Mouse (Mus musculus) stomach, postnatal 0 days (tissue): Measurements from ENCODE around the gene Olfr153. TPM values are rescaled to one million over a fixed set of nuclear protein-coding genes. Genes with fewer than 3 reads are reported as not detected.
"Not testable (repeated sequence)": the region's sequence is repeated elsewhere in the genome, so short reads cannot be mapped to it uniquely, and the experiment has no call there.

ENCODE experiments used
- ATAC-seq: fragments of 200-750 bp; cut with Nextera tagmentation; 2 replicates; pipeline ENCODE4 v1.8.0; 2017; ENCODE audit not compliant: low FRiP score, low TSS enrichment
- DNase-seq: peaks from one replicate; pipeline ENCODE4 v3.0.0-alpha.2; 2016; ENCODE audit warnings: low spot score
- H3K27ac ChIP-seq: fragments of 300-500 bp; sonication (generic); replicated peaks from 2 replicates; pipeline ENCODE4 v1.5.1; 2014; ENCODE audit warnings: mild to moderate bottlenecking, control low read depth
- H3K27me3 ChIP-seq: fragments of 300-500 bp; sonication (generic); 2 replicates; pipeline ENCODE4 v1.6.1; 2014; ENCODE audit warnings: low read length; ENCODE audit not compliant: control insufficient read depth, insufficient read depth
- H3K36me3 ChIP-seq: fragments of 300-500 bp; sonication (generic); 2 replicates; pipeline ENCODE4 v1.6.1; 2014; ENCODE audit warnings: low read length, mixed read lengths; ENCODE audit not compliant: control insufficient read depth, insufficient read depth
- H3K4me1 ChIP-seq: fragments of 300-500 bp; sonication (generic); replicated peaks from 2 replicates; pipeline ENCODE4 v1.6.1; 2014; ENCODE audit warnings: antibody characterized with exemption; ENCODE audit not compliant: control insufficient read depth, insufficient read depth
- H3K4me2 ChIP-seq: fragments of 300-500 bp; sonication (generic); replicated peaks from 2 replicates; pipeline ENCODE4 v1.6.1; 2014; ENCODE audit warnings: low read depth, mild to moderate bottlenecking, control low read depth, moderate library complexity
- H3K4me3 ChIP-seq: fragments of 300-500 bp; sonication (generic); 2 replicates; pipeline ENCODE4 v1.5.1; 2014; ENCODE audit warnings: low read depth, low read length, control low read depth
- H3K9ac ChIP-seq: fragments of 300-500 bp; sonication (generic); 2 replicates; pipeline ENCODE4 v1.6.1; 2014; ENCODE audit warnings: mild to moderate bottlenecking, low read length, control low read depth, mixed read lengths
- H3K9me3 ChIP-seq: fragments of 300-500 bp; sonication (generic); 2 replicates; pipeline ENCODE4 v1.6.1; 2016; ENCODE audit warnings: low read length; ENCODE audit not compliant: control insufficient read depth
- CTCF ChIP-seq: IDR thresholded peaks from 2 replicates; pipeline ENCODE4 v1.5.1; 2016; ENCODE audit warnings: antibody characterized with exemption, low read depth, mild to moderate bottlenecking, moderate library complexity
- EP300 ChIP-seq: optimal IDR thresholded peaks from 2 replicates; pipeline ENCODE3; 2016; ENCODE audit warnings: antibody characterized with exemption
- WGBS: fragments of 180-500 bp; shearing (Covaris S2); extraction: QIAGEN DNeasy Blood & Tissue Kit; methylation state at CpG from one replicate; pipeline ENCODE4 v1.1.7; 2014; 5-methylcytosine and 5-hydroxymethylcytosine counted together
- polyA plus RNA-seq: library from polyadenylated mRNA; unstranded; fragments of >200 nt; fragmentation: Nextera tagmentation; extraction: Ambion mirVana; gene quantifications from 2 replicates; pipeline ENCODE4 v1.2.1, GENCODE M21; 2015

The Olfr153 gene
- polyA plus RNA-seq, 1 experiment from 2014 or later, result not detected

DNA sequence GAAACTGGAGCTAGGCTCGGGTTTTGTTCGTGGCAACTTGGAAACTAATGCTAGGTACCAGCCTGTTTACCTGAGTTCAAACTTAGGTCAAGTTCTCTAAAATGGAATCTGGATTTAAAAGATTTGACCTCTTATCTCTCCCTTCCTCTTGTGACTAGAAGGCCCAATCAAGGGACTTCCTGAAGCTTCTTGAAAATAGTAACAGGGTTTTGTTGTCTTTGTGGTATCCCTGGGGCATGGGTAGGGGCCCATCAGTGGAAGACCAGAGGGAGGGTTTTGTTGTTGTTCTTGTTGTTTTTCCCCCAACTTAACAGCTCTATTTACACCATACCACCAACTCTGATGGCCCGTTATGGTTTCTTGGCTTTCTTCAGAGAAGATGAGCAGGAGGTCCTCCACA lies 15.0 kb upstream of the Olfr153 start:
- Histone ChIP-seq H3K27ac (no peak overlapping the region), H3K9ac (no peak overlapping the region), H3K27me3 (no peaks in the 10 kb centered on the region), H3K36me3 (no peaks in the 10 kb centered on the region), H3K4me2 (no peak overlapping the region), H3K4me3 (no peak overlapping the region), H3K9me3 (no peaks in the 10 kb centered on the region), H3K4me1 (no peaks in the 10 kb centered on the region)
- ATAC-seq (no peak), DNase-seq (no peak)
- 80% methylated on average over 3 of the region's 3 CpGs for WGBS
- no peak for TF ChIP-seq EP300
- no peak for TF ChIP-seq CTCF

DNA sequence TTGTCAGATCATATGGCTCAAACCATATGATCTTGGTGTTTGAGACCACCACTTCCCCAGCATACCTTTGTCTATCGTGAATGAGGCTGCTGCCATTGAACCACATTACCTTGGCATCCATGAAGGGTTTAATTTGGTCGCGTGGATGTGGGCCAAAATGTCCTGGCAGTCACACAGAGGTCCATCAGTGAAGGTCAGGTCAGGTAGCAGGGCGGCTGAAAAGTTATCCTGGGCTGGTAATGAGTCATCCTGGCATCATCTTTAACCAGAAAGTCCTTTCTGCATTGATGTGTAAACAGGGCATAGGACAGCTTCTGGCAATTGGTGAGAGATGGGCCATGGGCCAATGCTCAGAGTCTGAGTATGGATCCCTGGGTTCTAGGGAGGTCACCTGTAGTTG lies 10.9 kb upstream of the Olfr153 start:
- ATAC-seq (no peak), DNase-seq (no peak)
- Histone ChIP-seq H3K4me1 (no peaks in the 10 kb centered on the region), H3K4me2 (no peak overlapping the region), H3K27ac (no peak overlapping the region), H3K4me3 (no peak overlapping the region), H3K9me3 (no peaks in the 10 kb centered on the region), H3K36me3 (no peaks in the 10 kb centered on the region), H3K9ac (no peak overlapping the region), H3K27me3 (no peaks in the 10 kb centered on the region)
- WGBS, result 85% methylated on average over 4 of the region's 4 CpGs
- TF ChIP-seq EP300, result no peak
- TF ChIP-seq CTCF, result no peak

- not testable (repeated sequence) for H3K27ac ChIP-seq, ATAC-seq, H3K9ac ChIP-seq, H3K4me3 ChIP-seq, H3K36me3 ChIP-seq, H3K9me3 ChIP-seq, H3K4me1 ChIP-seq, H3K27me3 ChIP-seq, H3K4me2 ChIP-seq
- peak; percentile 14 for DNase-seq
- 27% methylated on average over 38 of the region's 39 CpGs for WGBS
These were observed 5.5 kb upstream of the Olfr153 start for GRCm38 (mm10) chr2:87525899-87526616.

GRCm38 (mm10) chr2:87534826-87535225 lies 3.2 kb downstream of the Olfr153 start:
- H3K9me3 ChIP-seq, result no peaks in the 10 kb centered on the region
- WGBS, result 59% methylated on average over 2 of the region's 2 CpGs
- H3K4me1 ChIP-seq, result no peaks in the 10 kb centered on the region
- H3K4me2 ChIP-seq, result no peak overlapping the region
- TF ChIP-seq EP300, result no peak
- no peak for TF ChIP-seq CTCF
- H3K36me3 ChIP-seq, result no peaks in the 10 kb centered on the region
- no peak overlapping the region for H3K27ac ChIP-seq
- no peak overlapping the region for H3K9ac ChIP-seq
- ATAC-seq (no peak), DNase-seq (no peak)
- H3K4me3 ChIP-seq, result no peak overlapping the region
- no peaks in the 10 kb centered on the region for H3K27me3 ChIP-seq

DNA sequence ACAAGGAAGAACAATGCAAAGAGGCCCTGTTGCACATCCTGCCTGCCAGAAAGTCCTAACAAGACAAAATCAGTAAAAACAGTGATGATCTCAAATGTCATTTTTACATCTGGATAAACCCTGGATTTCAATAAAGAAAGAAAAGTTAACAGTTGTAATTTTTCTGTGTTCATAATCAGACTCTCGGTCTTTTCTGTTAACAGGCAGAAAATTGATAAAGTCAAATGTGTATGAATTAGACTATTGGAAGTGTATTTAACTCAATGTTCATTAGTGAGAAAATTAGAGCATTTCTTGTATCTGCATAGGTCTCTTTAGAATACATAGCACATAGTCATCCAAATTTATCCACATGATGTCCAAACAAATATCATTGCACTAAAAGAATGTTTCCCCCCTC lies 13.8 kb downstream of the Olfr153 start, which contains the start of gene Olfr1128:
Gene Olfr1128, minus strand, starts transcription at position 101 of the 400 bp plus-strand sequence.
- DNase-seq (no peak), ATAC-seq (no peak)
- 90% methylated on average over 1 of the region's 1 CpGs for WGBS
- no peak for TF ChIP-seq EP300
- TF ChIP-seq CTCF, result no peak
- no peak within 1 kb of the TSS for H3K27ac ChIP-seq
- H3K9ac ChIP-seq, result no peak within 1 kb of the TSS
- no peak within 1 kb of the TSS for H3K4me2 ChIP-seq
- H3K27me3 ChIP-seq, result no peaks in the 10 kb centered on the region
- no peak within 1 kb of the TSS for H3K4me3 ChIP-seq
- H3K36me3 ChIP-seq, result no peaks in the 10 kb centered on the region
- no peaks in the 10 kb centered on the region for H3K9me3 ChIP-seq
- H3K4me1 ChIP-seq, result no peaks in the 10 kb centered on the region

GRCm38 (mm10) chr2:87573602-87574001 lies 42.0 kb downstream of the Olfr153 start, which contains the start of gene Olfr1129:
Olfr1129 (plus strand) TSS chr2:87573902.
- not testable (repeated sequence) for H3K4me1 ChIP-seq, H3K4me2 ChIP-seq, ATAC-seq, H3K9me3 ChIP-seq, H3K36me3 ChIP-seq, H3K27me3 ChIP-seq, DNase-seq, H3K4me3 ChIP-seq, H3K27ac ChIP-seq, H3K9ac ChIP-seq
- 62% methylated on average over 1 of the region's 1 CpGs for WGBS

Other genes starting within 250 kb of the Olfr153 start
- not detected in 2 replicates for gene Olfr1118, start 224.2 kb upstream of the Olfr153 start, polyA plus RNA-seq
- not detected in 2 replicates for gene Olfr1120, start 177.0 kb upstream of the Olfr153 start, polyA plus RNA-seq
- gene Olfr1121, start 161.9 kb upstream of the Olfr153 start, polyA plus RNA-seq, result not detected in 2 replicates
- gene Olfr1122, start 145.9 kb upstream of the Olfr153 start, polyA plus RNA-seq, result not detected in 2 replicates
- gene Olfr1123, start 115.2 kb upstream of the Olfr153 start, polyA plus RNA-seq, result not detected in 2 replicates
- gene Olfr1124, start 101.5 kb upstream of the Olfr153 start, polyA plus RNA-seq, result 0.05 TPM in 1 of 2 replicates, not detected in the other
- not detected in 2 replicates for gene Olfr1126, start 77.8 kb upstream of the Olfr153 start, polyA plus RNA-seq
- not detected in 2 replicates for gene Pramel7, start 34.7 kb upstream of the Olfr153 start, polyA plus RNA-seq
- not detected in 2 replicates for gene Pramel6, start 25.2 kb upstream of the Olfr153 start, polyA plus RNA-seq
- gene Olfr1128, start 13.7 kb downstream of the Olfr153 start, polyA plus RNA-seq, result not detected in 2 replicates
- not detected in 2 replicates for gene Olfr1129, start 42.1 kb downstream of the Olfr153 start, polyA plus RNA-seq
- not detected in 2 replicates for gene Olfr1130, start 74.4 kb downstream of the Olfr153 start, polyA plus RNA-seq
- not detected in 2 replicates for gene Olfr1131, start 95.3 kb downstream of the Olfr153 start, polyA plus RNA-seq
- not detected in 2 replicates for gene Olfr1132, start 105.7 kb downstream of the Olfr153 start, polyA plus RNA-seq
- gene Olfr1133, start 115.6 kb downstream of the Olfr153 start, polyA plus RNA-seq, result not detected in 2 replicates
- not detected in 2 replicates for gene Olfr1134, start 126.7 kb downstream of the Olfr153 start, polyA plus RNA-seq
- not detected in 2 replicates for gene Olfr1135, start 141.9 kb downstream of the Olfr153 start, polyA plus RNA-seq
- not detected in 2 replicates for gene Olfr1136, start 162.2 kb downstream of the Olfr153 start, polyA plus RNA-seq
- not detected in 2 replicates for gene Olfr1137, start 181.4 kb downstream of the Olfr153 start, polyA plus RNA-seq
- gene Olfr1138, start 208.2 kb downstream of the Olfr153 start, polyA plus RNA-seq, result not detected in 2 replicates
- not detected in 2 replicates for gene Olfr1140, start 212.0 kb downstream of the Olfr153 start, polyA plus RNA-seq
- gene Olfr1141, start 222.2 kb downstream of the Olfr153 start, polyA plus RNA-seq, result not detected in 2 replicates
- not detected in 2 replicates for gene Olfr152, start 247.7 kb downstream of the Olfr153 start, polyA plus RNA-seq